10 mouse cellular contexts compared by ENCODE assay signal in the genomic region with DNA sequence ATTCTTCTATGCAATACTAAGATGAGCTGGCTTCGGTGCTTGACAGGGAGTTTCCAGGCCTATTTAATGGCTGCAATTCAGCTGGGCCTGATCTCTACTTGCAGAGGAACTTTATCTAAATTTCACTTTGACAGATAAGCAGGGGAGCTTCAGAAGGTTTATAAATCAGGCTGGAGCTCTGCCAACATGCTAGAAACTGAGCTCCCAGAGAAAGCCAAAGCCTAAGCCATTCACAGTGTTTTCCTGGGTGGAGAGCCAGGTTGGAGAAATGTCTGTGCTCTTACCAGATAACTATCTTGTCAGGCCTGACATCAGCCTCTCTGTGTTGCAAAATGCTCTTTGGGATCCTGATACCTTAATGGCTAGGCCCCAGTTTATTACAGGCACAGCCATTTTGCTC. TPM values are rescaled to one million over a fixed set of nuclear protein-coding genes. Genes with fewer than 3 reads are reported as not detected.
A peak's percentile ranks its signal among the peaks of the same experiment; 100 is the strongest.
DNase-seq lines count a peak whose midpoint lies in the region; ATAC-seq and TF ChIP-seq lines count a peak whose summit lies in the region.
"Had no signal": no experiment of that assay in that cellular context is flagged by ENCODE, and none has a peak within 500 bp of the region (broad histone marks: within the 10 kb centered on the region; RNA-seq: fewer than 3 reads in every experiment).

No protein-coding gene starts in this region.

- H3K4me3 ChIP-seq in liver, embryonic 11.5 days (ENCODE audit: low read depth, low read length) = no peak overlapping the region
- no peak overlapping the region for H3K4me3 ChIP-seq in liver, postnatal 0 days (ENCODE audit: low read depth, low read length)
- H3K4me3 ChIP-seq in embryonic facial prominence, embryonic 11.5 days (ENCODE audit: low read depth, low read length) = no peak overlapping the region
- H3K4me3 ChIP-seq in midbrain, embryonic 10.5 days = no peak overlapping the region

- no peak for TF ChIP-seq CTCF in liver, postnatal 0 days (IDR thresholded peaks at IDR 0.05; ENCODE audit: low read depth)

- peaks cover 3% of the 10 kb centered on the region; the same call in 1 of the 2 replicates for H3K4me1 ChIP-seq in liver, embryonic 11.5 days (replicated peaks; ENCODE audit: control insufficient read depth, insufficient read depth, low read length)
- no peaks in the 10 kb centered on the region for H3K4me1 ChIP-seq in liver, postnatal 0 days (ENCODE audit: insufficient read depth)
- peaks cover 2% of the 10 kb centered on the region for H3K4me1 ChIP-seq in embryonic facial prominence, embryonic 11.5 days (ENCODE audit: control insufficient read depth, insufficient read depth, low read length)
- H3K4me1 ChIP-seq in midbrain, embryonic 10.5 days = peaks cover 9% of the 10 kb centered on the region

- H3K9me3 ChIP-seq in liver, embryonic 11.5 days (ENCODE audit: control insufficient read depth, low read length) = no peaks in the 10 kb centered on the region
- H3K9me3 ChIP-seq in liver, postnatal 0 days (ENCODE audit: low read length) = no peaks in the 10 kb centered on the region
- H3K9me3 ChIP-seq in embryonic facial prominence, embryonic 11.5 days (replicated peaks; ENCODE audit: control insufficient read depth, low read length) = no peaks in the 10 kb centered on the region
- H3K9me3 ChIP-seq in midbrain, embryonic 10.5 days (replicated peaks) = no peaks in the 10 kb centered on the region; the same call in 1 of the 2 replicates

- intact Hi-C loops in heart, postnatal 36 days (cut with DNase I) = no loop called here

- H3K4me2 ChIP-seq in liver, embryonic 11.5 days = no peak overlapping the region
- no peak overlapping the region for H3K4me2 ChIP-seq in liver, postnatal 0 days (ENCODE audit: low read depth, low read length)
- H3K4me2 ChIP-seq in embryonic facial prominence, embryonic 11.5 days (ENCODE audit: low read depth, low read length) = no peak overlapping the region

- WGBS in liver, embryonic 11.5 days = 56% methylated on average over 1 of the region's 1 CpGs
- WGBS in liver, postnatal 0 days (ENCODE audit: insufficient replicate concordance) = 72% methylated on average over 1 of the region's 1 CpGs
- 66% methylated on average over 1 of the region's 1 CpGs for WGBS in embryonic facial prominence, embryonic 11.5 days
- 92% methylated on average over 1 of the region's 1 CpGs for WGBS in midbrain, embryonic 10.5 days

- ATAC-seq in liver, embryonic 11.5 days (replicated peaks; ENCODE audit: low FRiP score) = no peak
- ATAC-seq in liver, postnatal 0 days = no peak
- ATAC-seq in embryonic facial prominence, embryonic 11.5 days (replicated peaks; ENCODE audit: insufficient number of reproducible peaks, low FRiP score, low TSS enrichment, low read depth) = no peak
- no peak for ATAC-seq in CD4-positive, CD25-positive, alpha-beta regulatory T cell, adult 4 months

- TF ChIP-seq EP300 in liver, postnatal 0 days (IDR thresholded peaks at IDR 0.05; ENCODE audit: low read depth) = no peak

- no peak for DNase-seq in liver, embryonic 11.5 days (ENCODE audit: low spot score)
- DNase-seq in liver, postnatal 0 days = no peak
- no peak for DNase-seq in embryonic facial prominence, embryonic 11.5 days (ENCODE audit: low spot score)
- peak; percentile 9 to 13 for DNase-seq in heart, postnatal 36 days
- DNase-seq in lung, postnatal 10 days = peak; percentile 10
- no peak for DNase-seq in cerebellum, adult 18-20 months
- no peak for DNase-seq in midbrain, embryonic 10.5 days (ENCODE audit: low spot score)

- H3K27me3 ChIP-seq in liver, embryonic 11.5 days (replicated peaks; ENCODE audit: control insufficient read depth, insufficient read depth, low read length) = no peaks in the 10 kb centered on the region
- H3K27me3 ChIP-seq in liver, postnatal 0 days (ENCODE audit: insufficient read depth, low read length) = no peaks in the 10 kb centered on the region
- no peaks in the 10 kb centered on the region for H3K27me3 ChIP-seq in embryonic facial prominence, embryonic 11.5 days (ENCODE audit: control insufficient read depth, insufficient read depth, low read length)
- H3K27me3 ChIP-seq in midbrain, embryonic 10.5 days (ENCODE audit: low read depth, poor library complexity, severe bottlenecking) = peaks cover 16% of the 10 kb centered on the region; the same call in 1 of the 2 replicates

- no peak overlapping the region for H3K9ac ChIP-seq in liver, embryonic 11.5 days (ENCODE audit: low read depth, low read length)
- H3K9ac ChIP-seq in liver, postnatal 0 days (replicated peaks) = no peak overlapping the region
- 0 out of 2 replicates have a peak overlapping the region, but pooled peaks have one; percentile 3 for H3K9ac ChIP-seq in embryonic facial prominence, embryonic 11.5 days (replicated peaks; ENCODE audit: low read length)

- H3K27ac ChIP-seq in liver, embryonic 11.5 days (ENCODE audit: low read depth, low read length) = peak overlapping the region; percentile 38; the same call in 1 of the 2 replicates
- no peak overlapping the region for H3K27ac ChIP-seq in liver, postnatal 0 days (ENCODE audit: low read depth)
- peak overlapping the region; percentile 74 for H3K27ac ChIP-seq in embryonic facial prominence, embryonic 11.5 days (replicated peaks; ENCODE audit: low read depth, low read length)
- H3K27ac ChIP-seq in midbrain, embryonic 10.5 days (replicated peaks) = no peak overlapping the region

- H3K36me3 ChIP-seq in liver, embryonic 11.5 days (ENCODE audit: control insufficient read depth, insufficient read depth, low read length) = no peaks in the 10 kb centered on the region
- no peaks in the 10 kb centered on the region for H3K36me3 ChIP-seq in liver, postnatal 0 days (replicated peaks; ENCODE audit: insufficient read depth, low read length)
- no peaks in the 10 kb centered on the region for H3K36me3 ChIP-seq in embryonic facial prominence, embryonic 11.5 days (replicated peaks; ENCODE audit: control insufficient read depth, insufficient read depth, low read depth, low read length)
- no peaks in the 10 kb centered on the region for H3K36me3 ChIP-seq in midbrain, embryonic 10.5 days
- H3K36me3 ChIP-seq: G1E had no signal

RNA-seq across cellular contexts. Expression of gene Gas1, which starts 48.6 kb away (rescaled TPM):
- polyA plus RNA-seq in liver, embryonic 11.5 days (2014; fragmentation: Nextera tagmentation; extraction: Ambion mirVana) = 27.5 and 29.4 TPM in 2 replicates
- polyA plus RNA-seq in liver, postnatal 0 days (2015; fragmentation: Nextera tagmentation; extraction: Ambion mirVana) = 3.1 and 4.0 TPM in 2 replicates
- 151 and 157 TPM in 2 replicates for polyA plus RNA-seq in embryonic facial prominence, embryonic 11.5 days (2014; fragmentation: Nextera tagmentation; extraction: Ambion mirVana)
- total RNA-seq in heart, postnatal 36 days (2021) = 10 to 100 TPM; 30.8 to 35.8 TPM
- not detected for polyA plus RNA-seq in CD4-positive, CD25-positive, alpha-beta regulatory T cell, adult 4 months (2017; shearing (Covaris generic))
- polyA plus RNA-seq in midbrain, embryonic 10.5 days (2016; fragmentation: Nextera tagmentation; extraction: Ambion mirVana) = 49.2 and 49.5 TPM in 2 replicates
- total RNA-seq: G1E; hematopoietic stem cell, adult 5-6 weeks had no signal
- polyA plus RNA-seq: G1E had no signal

Comparison
In these comparisons a context has a peak if more than half of its experiments do, and no peak if none do; other contexts are left out.
1. H3K27ac ChIP-seq: peak in liver, embryonic 11.5 days (single experiment) and embryonic facial prominence, embryonic 11.5 days (single experiment); none in liver, postnatal 0 days (single experiment) and midbrain, embryonic 10.5 days (single experiment).
2. DNase-seq: peak in heart, postnatal 36 days (2 of 2) and lung, postnatal 10 days (single experiment); none in liver, embryonic 11.5 days (single experiment), liver, postnatal 0 days (single experiment), embryonic facial prominence, embryonic 11.5 days (single experiment), cerebellum, adult 18-20 months (0 of 2) and midbrain, embryonic 10.5 days (single experiment).